Mouse (Mus musculus) C2C12 (cell line): ENCODE measurements around the gene 4833439L19Rik.

ENCODE experiments used
- CEBPB ChIP-seq: IDR thresholded peaks from one replicate; pipeline ENCODE4 v1.6.1; 2011; ENCODE audit warnings: low read depth, mild to moderate bottlenecking, control low read depth, moderate library complexity
- CTCF ChIP-seq: IDR thresholded peaks from one replicate; pipeline ENCODE4 v1.5.1; 2011; ENCODE audit not compliant: control insufficient read depth, insufficient read depth, insufficient read length
- FOSL1 ChIP-seq: IDR thresholded peaks from one replicate; pipeline ENCODE4 v1.8.0; 2011; ENCODE audit warnings: mild to moderate bottlenecking, low read length; ENCODE audit not compliant: poor library complexity, insufficient read depth, severe bottlenecking
- MAX ChIP-seq: IDR thresholded peaks from one replicate; pipeline ENCODE4 v1.6.1; 2011; ENCODE audit warnings: mild to moderate bottlenecking, control low read depth
- MYOD1 ChIP-seq: IDR thresholded peaks from one replicate; pipeline ENCODE4 v1.6.1; 2011; ENCODE audit warnings: low read depth; ENCODE audit not compliant: control insufficient read depth, insufficient read length
- MYOG ChIP-seq: IDR thresholded peaks from one replicate; pipeline ENCODE4 v1.6.1; 2011; ENCODE audit not compliant: control insufficient read depth, insufficient read length; ENCODE audit errors: extremely low read depth
- USF1 ChIP-seq: IDR thresholded peaks from one replicate; pipeline ENCODE4 v1.6.1; 2011; ENCODE audit warnings: low read depth, mild to moderate bottlenecking, control low read depth, moderate library complexity

GRCm38 (mm10) chr13:54596870-54597269 is 31.6 kb upstream of the 4833439L19Rik start:
- TF ChIP-seq FOSL1 = no peak
- TF ChIP-seq USF1 = no peak
- no peak for TF ChIP-seq CTCF
- no peak for TF ChIP-seq MAX
- no peak for TF ChIP-seq MYOD1
- no peak for TF ChIP-seq CEBPB
- no peak for TF ChIP-seq MYOG
